Mouse (Mus musculus): ENCODE measurements around the gene Prelp.

Prelp gene

DNA sequence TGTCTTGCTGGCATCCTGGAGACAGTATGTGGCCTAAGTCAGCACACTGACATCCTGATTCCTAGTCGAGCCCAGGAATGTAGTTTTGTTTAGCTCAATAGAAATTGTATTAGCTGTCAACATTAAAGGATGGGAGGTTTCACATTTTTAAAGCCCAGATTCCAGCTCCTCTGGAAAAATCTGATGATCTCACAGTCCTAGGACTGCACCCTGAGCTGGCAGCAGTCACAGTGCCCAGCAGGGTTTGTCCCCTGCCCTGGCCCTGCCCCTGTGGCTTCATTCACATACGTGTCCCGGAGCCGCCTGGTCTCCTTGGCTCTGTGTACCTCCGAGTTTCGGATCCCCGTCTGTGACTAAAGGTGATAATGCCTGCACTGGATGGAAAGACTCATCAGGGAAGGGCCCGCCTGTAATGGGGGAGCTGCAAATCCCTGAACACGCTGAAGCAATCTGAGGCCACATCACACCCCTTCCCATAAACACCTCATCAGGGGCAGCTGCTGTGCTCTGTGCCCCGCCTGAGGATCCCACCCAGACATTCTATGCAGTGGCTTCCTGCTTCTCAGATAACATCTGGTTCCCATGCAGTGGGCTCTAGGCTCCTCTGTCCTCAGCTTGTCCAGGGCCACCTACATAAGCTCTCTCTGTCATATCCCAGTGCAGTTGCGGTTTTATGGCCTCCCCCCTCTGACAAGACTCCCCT, 20.1 kb upstream of the Prelp start:
- TF ChIP-seq NANOG (IDR thresholded peaks at IDR 0.05; ENCODE audit: borderline replicate concordance, low read length) (no peak), POU5F1 (IDR thresholded peaks at IDR 0.05; ENCODE audit: borderline replicate concordance, low read length) (no peak)
- peak overlapping the region; percentile 45 for H3K4me3 ChIP-seq (replicated peaks; ENCODE audit: low read length)
- H3K36me3 ChIP-seq (ENCODE audit: insufficient read depth, low read length): no peaks in the 10 kb centered on the region
- H3K9me3 ChIP-seq (ENCODE audit: low read length): peaks cover 18% of the 10 kb centered on the region
- H3K4me1 ChIP-seq (replicated peaks; ENCODE audit: low read depth, low read length): peaks cover 10% of the 10 kb centered on the region
- no peaks in the 10 kb centered on the region; the same call in 1 of the 2 replicates for H3K27me3 ChIP-seq (ENCODE audit: insufficient read depth, low read length)

DNA sequence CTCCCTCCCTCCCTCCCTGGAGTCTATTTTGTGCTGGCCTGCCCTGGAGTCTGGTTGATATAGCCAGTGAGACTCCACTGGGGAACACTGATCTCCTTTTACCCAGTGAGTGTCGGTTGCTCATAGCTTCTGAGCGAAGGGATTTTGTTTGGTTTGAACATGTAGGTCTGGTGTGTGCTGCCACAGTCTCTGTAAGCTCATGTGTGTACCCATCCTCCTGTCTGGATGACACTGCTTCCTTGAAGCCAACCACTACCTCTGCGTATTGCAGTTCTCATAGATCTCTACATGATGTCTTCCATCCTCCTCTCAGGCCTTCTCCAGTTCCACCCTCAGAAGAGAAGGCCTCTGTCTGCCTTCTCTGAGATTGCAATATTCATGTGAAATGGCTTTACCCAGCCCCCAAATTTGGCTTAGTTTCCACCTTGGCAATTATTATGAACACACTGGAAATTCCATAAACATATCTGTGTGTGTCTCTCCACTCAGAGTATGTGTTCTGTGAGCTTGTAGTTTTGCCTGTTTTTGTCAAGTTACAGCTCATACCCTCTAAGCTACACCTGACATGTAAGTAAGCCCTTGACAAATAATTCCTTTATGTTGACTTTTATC, 19.4 kb upstream of the Prelp start:
- no peaks in the 10 kb centered on the region for H3K36me3 ChIP-seq (ENCODE audit: insufficient read depth, low read length)
- peaks cover 18% of the 10 kb centered on the region for H3K9me3 ChIP-seq (ENCODE audit: low read length)
- TF ChIP-seq NANOG (IDR thresholded peaks at IDR 0.05; ENCODE audit: borderline replicate concordance, low read length) (no peak), CTCF (conservative IDR thresholded peaks at IDR 0.05; ENCODE audit: low read length) (no peak), POU5F1 (IDR thresholded peaks at IDR 0.05; ENCODE audit: borderline replicate concordance, low read length) (no peak)
- H3K4me1 ChIP-seq (replicated peaks; ENCODE audit: low read depth, low read length): peaks cover 10% of the 10 kb centered on the region
- H3K27me3 ChIP-seq (ENCODE audit: insufficient read depth, low read length): peaks cover under 1% of the 10 kb centered on the region; the same call in 1 of the 2 replicates
- no peak overlapping the region for H3K4me3 ChIP-seq (replicated peaks; ENCODE audit: low read length)

DNA sequence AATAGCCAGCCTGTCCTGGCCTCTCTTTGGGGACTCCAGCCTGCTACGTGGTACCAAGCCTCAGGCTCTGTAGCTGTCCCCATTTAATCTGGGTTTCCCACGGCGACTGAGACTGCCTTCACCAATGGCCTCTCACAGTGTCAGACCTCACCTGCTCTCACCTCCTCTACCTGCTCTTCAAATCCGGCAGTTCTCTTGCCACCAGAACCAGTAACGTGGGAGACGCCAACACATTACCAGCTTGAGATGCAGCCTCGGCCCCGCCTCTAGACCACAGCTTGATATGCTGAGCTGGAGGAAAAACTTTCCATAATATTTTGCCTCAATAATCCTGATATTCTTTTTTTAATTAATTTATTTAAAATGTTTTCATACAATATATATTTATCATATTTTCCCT, 18.5 kb upstream of the Prelp start:
- peaks cover 4% of the 10 kb centered on the region; the same call in 1 of the 2 replicates for H3K27me3 ChIP-seq (ENCODE audit: insufficient read depth, low read length)
- H3K4me1 ChIP-seq (replicated peaks; ENCODE audit: low read depth, low read length): peaks cover 10% of the 10 kb centered on the region
- no peak overlapping the region for H3K4me3 ChIP-seq (replicated peaks; ENCODE audit: low read length)
- no peaks in the 10 kb centered on the region for H3K36me3 ChIP-seq (ENCODE audit: insufficient read depth, low read length)
- no peak for TF ChIP-seq POU5F1 (IDR thresholded peaks at IDR 0.05; ENCODE audit: borderline replicate concordance, low read length)
- no peak for TF ChIP-seq NANOG (IDR thresholded peaks at IDR 0.05; ENCODE audit: borderline replicate concordance, low read length)
- TF ChIP-seq CTCF (conservative IDR thresholded peaks at IDR 0.05; ENCODE audit: low read length): no peak
- peaks cover 18% of the 10 kb centered on the region for H3K9me3 ChIP-seq (ENCODE audit: low read length)

DNA sequence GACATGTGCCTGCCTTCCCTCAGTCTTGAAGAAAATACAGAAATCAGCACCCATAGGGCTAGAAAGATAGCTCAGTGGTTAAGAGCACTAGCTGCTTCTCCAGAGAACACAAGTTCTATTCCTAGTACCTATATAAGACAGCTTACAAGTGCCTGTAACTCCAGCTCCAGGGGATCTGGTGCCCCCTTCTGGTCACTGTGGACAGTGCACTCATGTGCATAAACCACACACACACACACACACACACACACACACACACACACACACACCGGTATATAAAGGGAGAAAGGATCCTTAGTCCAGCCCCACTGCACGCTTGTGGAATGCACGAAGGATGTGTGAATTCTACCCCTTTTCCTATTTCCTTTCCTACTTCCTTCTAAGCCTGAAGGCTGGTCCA, 15.0 kb upstream of the Prelp start:
- no peak overlapping the region for H3K4me3 ChIP-seq (replicated peaks; ENCODE audit: low read length)
- no peaks in the 10 kb centered on the region for H3K36me3 ChIP-seq (ENCODE audit: insufficient read depth, low read length)
- peaks cover 6% of the 10 kb centered on the region; the same call in 1 of the 2 replicates for H3K27me3 ChIP-seq (ENCODE audit: insufficient read depth, low read length)
- H3K4me1 ChIP-seq (replicated peaks; ENCODE audit: low read depth, low read length): peaks cover 6% of the 10 kb centered on the region; the same call in 1 of the 2 replicates
- peak; percentile 3; the same call in 1 of the 2 replicates for TF ChIP-seq CTCF (conservative IDR thresholded peaks at IDR 0.05; ENCODE audit: low read length)
- TF ChIP-seq POU5F1 (IDR thresholded peaks at IDR 0.05; ENCODE audit: borderline replicate concordance, low read length): no peak
- H3K9me3 ChIP-seq (ENCODE audit: low read length): no peaks in the 10 kb centered on the region

DNA sequence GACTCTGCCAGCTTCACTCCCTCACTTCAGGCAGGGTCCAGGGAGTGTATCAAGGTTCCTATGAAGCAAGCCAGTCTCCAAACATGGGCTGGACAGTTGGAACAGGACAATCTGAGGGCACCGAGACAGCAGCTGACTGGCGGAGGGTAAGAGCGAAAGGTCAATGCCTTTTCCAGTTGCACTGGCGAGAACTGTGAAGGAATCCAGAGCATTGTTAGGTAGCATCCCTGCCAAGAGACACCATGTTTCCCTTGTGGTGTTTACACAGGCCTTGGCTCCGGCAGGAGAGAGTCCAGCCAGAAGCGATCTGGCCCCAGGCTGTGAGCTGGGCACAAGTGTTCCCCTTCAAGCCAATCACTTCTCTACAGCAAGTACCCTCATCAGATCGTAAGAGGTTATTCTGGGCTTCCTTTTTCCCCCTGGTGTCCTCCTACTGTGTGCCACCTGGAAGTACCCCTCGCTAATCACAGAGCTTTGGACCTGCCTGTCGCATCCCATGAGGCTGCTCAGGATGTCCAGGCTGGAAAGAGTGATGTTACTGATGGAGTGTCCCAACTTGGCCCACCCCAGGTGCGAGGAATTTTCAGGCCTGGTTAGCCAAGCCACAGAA, 13.2 kb upstream of the Prelp start:
- H3K4me1 ChIP-seq (replicated peaks; ENCODE audit: low read depth, low read length): 0 out of 2 replicates have a peak, but pooled peaks cover 3% of the 10 kb centered on the region
- TF ChIP-seq CTCF (conservative IDR thresholded peaks at IDR 0.05; ENCODE audit: low read length): no peak
- no peak for TF ChIP-seq POU5F1 (IDR thresholded peaks at IDR 0.05; ENCODE audit: borderline replicate concordance, low read length)
- TF ChIP-seq NANOG (IDR thresholded peaks at IDR 0.05; ENCODE audit: borderline replicate concordance, low read length): no peak
- H3K27me3 ChIP-seq (ENCODE audit: insufficient read depth, low read length): peaks cover 6% of the 10 kb centered on the region; the same call in 1 of the 2 replicates
- no peak overlapping the region for H3K4me3 ChIP-seq (replicated peaks; ENCODE audit: low read length)
- H3K9me3 ChIP-seq (ENCODE audit: low read length): no peaks in the 10 kb centered on the region
- no peaks in the 10 kb centered on the region for H3K36me3 ChIP-seq (ENCODE audit: insufficient read depth, low read length)

DNA sequence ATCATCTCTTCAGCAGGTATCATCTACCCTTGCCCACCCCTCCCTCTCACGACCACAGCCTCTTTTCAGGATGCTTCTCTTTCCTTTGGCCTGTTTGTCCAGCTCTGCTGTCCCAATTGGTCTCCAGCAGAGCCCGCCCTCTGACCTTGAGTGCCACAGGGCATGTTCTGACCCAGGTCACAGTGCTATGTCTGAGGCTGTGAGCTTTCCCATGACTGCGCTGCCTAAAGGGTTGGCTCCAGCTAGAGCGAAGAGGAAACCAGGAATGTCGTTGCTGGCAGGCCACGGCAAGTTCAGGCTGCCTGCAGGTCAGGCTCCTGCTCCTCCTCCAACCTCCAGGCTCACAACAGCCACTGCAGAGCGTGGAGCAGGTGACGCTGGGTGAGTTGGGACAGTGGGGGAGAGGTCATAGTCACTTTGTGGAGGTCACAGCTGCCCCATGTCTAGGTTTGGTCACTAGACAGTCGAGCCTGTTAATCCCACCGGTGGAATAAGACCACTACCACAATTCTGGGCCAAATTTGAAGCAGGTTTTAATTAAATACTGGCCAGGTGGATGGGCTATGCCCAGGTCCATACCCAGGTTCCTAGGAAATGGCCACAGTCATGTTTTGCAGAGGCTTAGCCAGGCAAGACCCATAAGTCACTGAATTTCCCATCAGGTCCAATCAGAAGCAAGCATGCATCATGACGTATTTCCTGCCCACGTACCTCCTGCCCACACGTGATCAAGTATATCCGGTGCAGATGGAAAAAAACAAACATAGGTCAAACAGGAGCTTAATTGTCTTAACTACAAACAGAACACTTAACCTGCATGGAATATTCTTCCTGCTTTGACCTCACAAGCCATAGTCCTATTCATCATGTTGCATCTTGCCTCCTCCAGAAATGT, 12.3 kb upstream of the Prelp start:
- H3K36me3 ChIP-seq (ENCODE audit: insufficient read depth, low read length): no peaks in the 10 kb centered on the region
- H3K4me1 ChIP-seq (replicated peaks; ENCODE audit: low read depth, low read length): 0 out of 2 replicates have a peak, but pooled peaks cover 3% of the 10 kb centered on the region
- H3K4me3 ChIP-seq (replicated peaks; ENCODE audit: low read length): no peak overlapping the region
- no peak for TF ChIP-seq POU5F1 (IDR thresholded peaks at IDR 0.05; ENCODE audit: borderline replicate concordance, low read length)
- no peak for TF ChIP-seq CTCF (conservative IDR thresholded peaks at IDR 0.05; ENCODE audit: low read length)
- no peak for TF ChIP-seq NANOG (IDR thresholded peaks at IDR 0.05; ENCODE audit: borderline replicate concordance, low read length)
- peaks cover 6% of the 10 kb centered on the region; the same call in 1 of the 2 replicates for H3K27me3 ChIP-seq (ENCODE audit: insufficient read depth, low read length)
- no peaks in the 10 kb centered on the region for H3K9me3 ChIP-seq (ENCODE audit: low read length)

DNA sequence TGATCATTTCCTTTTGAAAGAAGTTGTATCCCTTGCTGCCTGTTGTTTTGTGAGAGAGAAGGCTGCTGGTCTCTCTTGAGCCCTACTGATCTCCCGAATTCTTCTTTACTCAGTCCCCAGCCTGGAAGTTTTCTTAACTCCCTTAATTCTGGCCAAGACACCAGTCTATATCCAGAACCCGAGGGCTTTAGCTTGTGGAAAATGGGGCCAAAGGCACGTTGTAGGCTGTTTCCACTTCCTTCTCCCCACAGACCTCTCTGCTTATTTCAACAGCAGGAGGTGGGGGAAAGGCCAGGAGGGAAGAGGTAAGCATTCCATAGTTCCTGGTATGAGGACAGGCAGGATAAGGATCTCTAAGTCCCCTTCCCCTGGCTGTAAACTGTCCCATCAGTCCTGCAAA, 8.8 kb upstream of the Prelp start:
- H3K4me1 ChIP-seq (replicated peaks; ENCODE audit: low read depth, low read length): 0 out of 2 replicates have a peak, but pooled peaks cover 3% of the 10 kb centered on the region

More for the DNA sequence above, 8.8 kb upstream of the Prelp start:
- Histone ChIP-seq H3K9me3 (ENCODE audit: low read length) (no peaks in the 10 kb centered on the region), H3K36me3 (ENCODE audit: insufficient read depth, low read length) (no peaks in the 10 kb centered on the region), H3K27me3 (ENCODE audit: insufficient read depth, low read length) (0 out of 2 replicates have a peak, but pooled peaks cover 2% of the 10 kb centered on the region), H3K4me3 (replicated peaks; ENCODE audit: low read length) (no peak overlapping the region)
- TF ChIP-seq POU5F1 (IDR thresholded peaks at IDR 0.05; ENCODE audit: borderline replicate concordance, low read length) (no peak), CTCF (conservative IDR thresholded peaks at IDR 0.05; ENCODE audit: low read length) (no peak), NANOG (IDR thresholded peaks at IDR 0.05; ENCODE audit: borderline replicate concordance, low read length) (no peak)
